Mouse (Mus musculus) kidney, postnatal 14 days (tissue): Measurements from ENCODE around the gene Trf.
A peak's percentile ranks its signal among the peaks of the same experiment; 100 is the strongest.
"Not testable (repeated sequence)": the region's sequence is repeated elsewhere in the genome, so short reads cannot be mapped to it uniquely, and the experiment has no call there.

Experiments used
- DNase-seq: peaks from one replicate; pipeline ENCODE4 v3.0.0; 2022; ENCODE audit warnings: mixed read lengths

Gene Trf

GRCm38 (mm10) chr9:103214281-103214680 lies 16.0 kb downstream of the Trf start:
- no peak for DNase-seq

- no peak for DNase-seq
Observed at GRCm38 (mm10) chr9:103213631-103214030, 16.6 kb downstream of the Trf start.

GRCm38 (mm10) chr9:103212654-103213420 lies 17.4 kb downstream of the Trf start:
- DNase-seq = peak; percentile 34

GRCm38 (mm10) chr9:103208802-103209423 lies 21.3 kb downstream of the Trf start:
- no peak for DNase-seq

- peak; percentile 79 for DNase-seq
Observed at GRCm38 (mm10) chr9:103207846-103208245, 22.4 kb downstream of the Trf start.

- DNase-seq = no peak
Observed at GRCm38 (mm10) chr9:103205786-103206185, 24.5 kb downstream of the Trf start.

GRCm38 (mm10) chr9:103201561-103202260 lies 28.5 kb downstream of the Trf start, which contains the start of gene Srprb:
Gene Srprb, minus strand, starts transcription at chr9:103202137.
- peak; percentile 95 for DNase-seq

- no peak for DNase-seq
Observed at GRCm38 (mm10) chr9:103188416-103188815, 41.8 kb downstream of the Trf start.

GRCm38 (mm10) chr9:103186747-103187146 lies 43.5 kb downstream of the Trf start:
- peak; percentile 78 for DNase-seq

GRCm38 (mm10) chr9:103185946-103186345 lies 44.3 kb downstream of the Trf start:
- DNase-seq = no peak

GRCm38 (mm10) chr9:103184855-103185254 lies 45.4 kb downstream of the Trf start:
- DNase-seq = no peak

GRCm38 (mm10) chr9:103181886-103182285 lies 48.4 kb downstream of the Trf start:
- no peak for DNase-seq

- DNase-seq = peak; percentile 85
Observed at GRCm38 (mm10) chr9:103180807-103181565, 49.3 kb downstream of the Trf start.

- DNase-seq = peak; percentile 21
Observed at GRCm38 (mm10) chr9:103180303-103180702, 49.9 kb downstream of the Trf start.

- no peak for DNase-seq
Observed at GRCm38 (mm10) chr9:103175692-103176091, 54.6 kb downstream of the Trf start.

GRCm38 (mm10) chr9:103174771-103175519 lies 55.3 kb downstream of the Trf start:
- peak; percentile 48 for DNase-seq

- no peak for DNase-seq
Observed at GRCm38 (mm10) chr9:103168771-103169170, 61.5 kb downstream of the Trf start.

- DNase-seq = no peak
Observed at GRCm38 (mm10) chr9:103168046-103168445, 62.2 kb downstream of the Trf start.

GRCm38 (mm10) chr9:103163806-103164205 lies 66.4 kb downstream of the Trf start:
- no peak for DNase-seq

- not testable (repeated sequence) for DNase-seq
Observed at GRCm38 (mm10) chr9:103155158-103155557, 75.1 kb downstream of the Trf start.

GRCm38 (mm10) chr9:103154568-103154967 lies 75.7 kb downstream of the Trf start:
- no peak for DNase-seq
